Mouse (Mus musculus): Measurements from ENCODE around the gene Map2k4.

Gene Map2k4

DNA sequence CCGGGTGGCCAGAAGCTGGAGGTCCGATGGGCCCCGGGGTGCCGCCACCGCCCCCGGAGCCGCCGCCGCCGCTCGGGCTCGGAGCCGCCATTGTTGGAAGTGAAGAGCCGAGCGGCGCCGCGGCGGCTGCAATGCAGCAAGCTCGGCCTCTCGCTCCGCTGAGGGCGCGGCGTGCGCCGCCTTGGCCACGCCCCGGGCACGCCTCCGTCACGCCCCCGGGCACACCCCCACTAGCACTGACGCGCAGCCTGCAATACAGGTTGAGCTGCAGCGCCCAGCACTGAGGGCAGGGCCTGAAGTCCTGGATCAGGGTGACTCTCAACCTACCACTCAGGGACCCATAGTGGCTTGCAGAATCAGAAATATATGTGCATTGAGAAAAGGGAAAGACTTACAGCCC lies at the start of gene Map2k4:
Gene Map2k4 (minus strand): TSS at position 144 of the 400 bp plus-strand sequence.
- CTCF ChIA-PET = interaction anchor here in 3 of 4 experiments (0.9 to 1.3 kb wide), 5 partner anchors 19 to 33 kb away, joined by 3 to 5 read pairs (median 4); partner anchors contain the start of gene Zkscan6 (in 2 of the 3)
- POLR2A ChIA-PET = interaction anchor here (0.5 to 4.8 kb wide), 42 partner anchors 8 to 1066 kb away, joined by 3 to 78 read pairs (median 4); partner anchors contain the start of genes Zkscan6 (in 4 of the 4) and Dnah9 (in 1 of the 4)

GRCm38 (mm10) chr11:65824556-65824955 lies 36.5 kb upstream of the Map2k4 start:
- POLR2A ChIA-PET = interaction anchor here in 1 of 4 experiments (0.7 kb wide), 1 partner anchor 80 kb away, joined by 4 read pairs; no protein-coding TSS in a partner anchor

GRCm38 (mm10) chr11:65820877-65821276 lies 32.8 kb upstream of the Map2k4 start:
- ChIA-PET POLR2A (interaction anchor here in 3 of 4 experiments (0.5 to 2.4 kb wide), 7 partner anchors 13 to 1203 kb away, joined by 3 to 10 read pairs (median 6); partner anchors contain the start of genes Zkscan6 (in 3 of the 3) and Map2k4 (in 2 of the 3)), CTCF (interaction anchor here (0.6 to 2.5 kb wide), 45 partner anchors 8 to 1390 kb away, joined by 3 to 22 read pairs (median 3); partner anchors contain the start of genes Zkscan6 (in 4 of the 4), Map2k4 (in 3 of the 4) and Dnah9 (in 1 of the 4))

More at GRCm38 (mm10) chr11:65824556-65824955, 36.5 kb upstream of the Map2k4 start:
- CTCF ChIA-PET = interaction anchor here in 1 of 4 experiments (0.7 kb wide), 1 partner anchor 8 kb away, joined by 3 read pairs; no protein-coding TSS in a partner anchor

- CTCF ChIA-PET = interaction anchor here (0.6 to 2.5 kb wide), 39 partner anchors 8 to 1391 kb away, joined by 3 to 22 read pairs (median 3); partner anchors contain the start of genes Zkscan6 (in 4 of the 4), Map2k4 (in 2 of the 4) and Dnah9 (in 1 of the 4)
- POLR2A ChIA-PET = interaction anchor here in 3 of 4 experiments (0.6 to 2.4 kb wide), 9 partner anchors 13 to 1336 kb away, joined by 3 to 10 read pairs (median 3); partner anchors contain the start of genes Zkscan6 (in 3 of the 3) and Map2k4 (in 2 of the 3)
Observed at GRCm38 (mm10) chr11:65820280-65820679, 32.2 kb upstream of the Map2k4 start.

- ChIA-PET POLR2A (no interaction called here), CTCF (interaction anchor here in 1 of 4 experiments (0.6 kb wide), 1 partner anchor 22 kb away, joined by 3 read pairs; no protein-coding TSS in a partner anchor)
Observed at GRCm38 (mm10) chr11:65818193-65818592, 30.1 kb upstream of the Map2k4 start.

GRCm38 (mm10) chr11:65816237-65816636 lies 28.1 kb upstream of the Map2k4 start:
- POLR2A ChIA-PET = interaction anchor here in 2 of 4 experiments (1.4 to 1.6 kb wide), 2 partner anchors 9 kb away, joined by 4 to 5 read pairs; partner anchors contain the start of gene Zkscan6 (in 2 of the 2)
- CTCF ChIA-PET = no interaction called here

DNA sequence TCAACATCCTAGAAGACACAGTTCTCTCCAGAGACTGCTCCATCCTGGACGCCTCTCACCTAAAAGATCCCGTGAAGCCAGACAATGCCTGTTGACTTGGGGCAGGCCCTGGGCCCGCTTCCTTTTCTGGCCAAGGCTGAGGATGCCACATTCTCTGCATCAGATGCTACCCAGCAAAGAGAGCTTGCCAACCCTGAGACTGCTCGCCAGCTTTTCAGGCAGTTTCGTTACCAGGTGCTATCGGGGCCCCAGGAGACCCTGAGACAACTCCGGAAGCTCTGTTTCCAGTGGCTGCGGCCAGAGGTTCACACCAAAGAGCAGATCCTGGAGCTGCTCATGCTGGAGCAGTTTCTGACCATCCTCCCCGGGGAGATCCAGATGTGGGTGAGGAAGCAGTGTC lies 26.3 kb upstream of the Map2k4 start:
- ChIA-PET POLR2A (interaction anchor here in 1 of 4 experiments (1.1 kb wide), 1 partner anchor 26 kb away, joined by 3 read pairs; the partner anchor contains the start of gene Map2k4), CTCF (no interaction called here)

GRCm38 (mm10) chr11:65812088-65812487 lies 24.0 kb upstream of the Map2k4 start:
- ChIA-PET POLR2A (interaction anchor here in 1 of 4 experiments (1.4 kb wide), 1 partner anchor 24 kb away, joined by 5 read pairs; the partner anchor contains the start of gene Map2k4), CTCF (interaction anchor here in 2 of 4 experiments (0.9 to 1.5 kb wide), 2 partner anchors 9 kb away, joined by 3 to 7 read pairs; no protein-coding TSS in a partner anchor)

DNA sequence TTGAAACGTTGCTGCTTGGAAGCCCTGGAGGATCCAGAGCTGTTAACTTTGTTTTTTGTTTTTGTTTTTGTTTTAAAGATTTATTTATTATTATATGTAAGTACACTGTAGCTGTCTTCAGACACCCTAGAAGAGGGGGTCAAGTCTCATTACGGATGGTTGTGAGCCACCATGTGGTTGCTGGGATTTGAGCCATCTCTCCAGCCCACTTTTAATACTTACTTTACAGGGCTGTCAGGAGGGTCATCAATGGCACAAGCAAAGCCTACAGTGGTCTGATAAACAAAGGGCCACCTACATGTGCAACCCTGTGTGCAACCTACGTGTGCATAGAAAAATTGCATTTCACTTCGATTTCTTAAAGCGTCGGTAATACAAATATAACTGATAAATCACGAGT lies 19.5 kb upstream of the Map2k4 start:
- CTCF ChIA-PET = interaction anchor here (0.6 to 2.6 kb wide), 5 partner anchors 13 to 1679 kb away, joined by 4 to 22 read pairs (median 6); no protein-coding TSS in a partner anchor

DNA sequence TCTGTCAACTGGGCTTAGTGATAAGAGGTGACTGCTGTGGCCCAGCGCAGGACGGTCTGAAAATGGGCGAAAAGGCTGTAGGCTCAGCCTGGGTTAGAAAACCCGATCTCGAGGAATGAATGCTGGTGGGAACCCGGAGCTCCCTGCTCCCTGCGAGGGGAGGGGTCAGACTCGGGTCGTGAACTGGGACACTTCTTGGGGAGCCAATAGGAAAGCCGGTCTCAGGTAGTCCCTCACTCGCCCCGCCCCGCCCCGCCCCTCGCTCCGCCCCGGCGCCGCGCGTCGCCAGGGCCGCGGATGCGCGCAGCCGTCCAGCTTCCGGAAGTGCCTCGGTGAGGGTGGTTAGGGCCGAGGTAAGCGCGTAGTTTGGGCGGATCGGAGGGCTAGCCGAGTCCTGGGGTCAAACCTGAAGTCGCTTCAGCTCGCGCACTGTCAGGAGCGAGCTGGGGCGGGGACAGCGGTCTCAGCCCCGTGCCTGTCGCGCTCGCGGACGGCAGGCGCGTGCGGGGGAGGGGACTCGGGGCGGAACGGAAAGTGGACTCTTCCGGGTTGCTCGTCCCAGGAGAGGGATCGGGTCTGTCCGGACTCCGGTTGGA lies 18.9 kb upstream of the Map2k4 start, which contains the start of gene Zkscan6:
Gene Zkscan6 (plus strand): TSS at position 267 of the 596 bp plus-strand sequence.
- POLR2A ChIA-PET = interaction anchor here (0.6 to 6.4 kb wide), 30 partner anchors 9 to 1115 kb away, joined by 3 to 78 read pairs (median 4); partner anchors contain the start of gene Map2k4 (in 4 of the 4)
- CTCF ChIA-PET = interaction anchor here (0.6 to 2.6 kb wide), 8 partner anchors 13 to 1679 kb away, joined by 3 to 22 read pairs (median 5); partner anchors contain the start of gene Map2k4 (in 2 of the 4)

More for the DNA sequence above, 19.5 kb upstream of the Map2k4 start:
- POLR2A ChIA-PET = interaction anchor here (0.6 to 6.4 kb wide), 13 partner anchors 9 to 1116 kb away, joined by 3 to 78 read pairs (median 7); partner anchors contain the start of gene Map2k4 (in 4 of the 4)

GRCm38 (mm10) chr11:65806321-65806904 lies 18.3 kb upstream of the Map2k4 start:
- POLR2A ChIA-PET = interaction anchor here (0.6 to 6.4 kb wide), 30 partner anchors 8 to 882 kb away, joined by 3 to 78 read pairs (median 4); partner anchors contain the start of gene Map2k4 (in 4 of the 4)
- CTCF ChIA-PET = interaction anchor here (0.7 to 2.6 kb wide), 6 partner anchors 14 to 1093 kb away, joined by 3 to 22 read pairs (median 5); partner anchors contain the start of gene Map2k4 (in 2 of the 4)

- CTCF ChIA-PET = no interaction called here
- POLR2A ChIA-PET = interaction anchor here in 1 of 4 experiments (6.4 kb wide), 1 partner anchor 14 kb away, joined by 55 read pairs; the partner anchor contains the start of gene Map2k4
Observed at GRCm38 (mm10) chr11:65801899-65802298, 13.8 kb upstream of the Map2k4 start.

GRCm38 (mm10) chr11:65795896-65796295 lies 7.8 kb upstream of the Map2k4 start:
- POLR2A ChIA-PET = interaction anchor here in 2 of 4 experiments (1.0 to 2.8 kb wide), 3 partner anchors 8 to 11 kb away, joined by 3 to 10 read pairs (median 3); partner anchors contain the start of genes Zkscan6 (in 2 of the 2) and Map2k4 (in 1 of the 2)
- CTCF ChIA-PET = interaction anchor here in 2 of 4 experiments (0.7 kb wide), 2 partner anchors 22 to 1063 kb away, joined by 3 to 5 read pairs; no protein-coding TSS in a partner anchor

- ChIA-PET CTCF (no interaction called here), POLR2A (interaction anchor here in 1 of 4 experiments (1.8 to 2.8 kb wide), 2 partner anchors 9 to 12 kb away, joined by 5 to 10 read pairs; partner anchors contain the start of gene Zkscan6)
Observed at GRCm38 (mm10) chr11:65794428-65795219, 6.5 kb upstream of the Map2k4 start.

DNA sequence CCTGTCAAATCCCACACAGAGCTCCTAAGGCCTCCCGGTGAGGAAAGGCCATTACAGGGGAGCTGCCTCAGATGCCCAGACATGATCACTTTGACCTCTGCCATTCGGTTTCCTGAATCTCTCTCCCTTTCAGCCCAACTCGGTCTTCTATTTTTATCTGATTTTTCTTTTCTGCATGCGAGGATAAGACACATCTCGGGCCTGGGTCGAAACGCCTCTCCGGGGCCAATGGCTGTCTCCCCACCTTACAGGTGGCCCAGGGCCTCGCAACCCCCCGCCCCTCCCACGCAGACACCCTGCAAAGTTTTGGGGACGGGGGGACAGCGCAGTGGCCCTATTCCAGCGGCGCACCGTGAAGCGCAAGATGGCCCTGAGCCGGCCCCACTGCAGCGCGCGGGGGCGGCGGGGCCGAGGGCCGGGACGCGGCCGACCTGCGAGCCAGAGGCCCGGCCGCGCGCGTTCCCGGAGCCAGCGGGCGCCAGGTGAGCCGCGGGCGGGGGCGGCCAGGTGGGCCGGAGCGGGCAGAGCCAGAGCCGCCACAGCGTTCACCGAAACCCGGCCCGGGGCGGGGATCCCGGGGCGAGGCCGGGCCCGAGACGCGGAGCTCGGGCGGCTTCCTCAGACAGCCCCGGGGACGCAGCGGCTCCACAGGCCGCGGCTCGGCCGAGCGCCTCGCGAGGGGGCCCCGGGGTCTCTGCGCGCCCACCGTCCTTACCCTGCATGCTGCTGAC lies 511 bp downstream of the Map2k4 start:
- ChIA-PET CTCF (interaction anchor here in 3 of 4 experiments (0.9 to 1.3 kb wide), 4 partner anchors 19 to 33 kb away, joined by 3 to 5 read pairs (median 4); partner anchors contain the start of gene Zkscan6 (in 1 of the 3)), POLR2A (interaction anchor here (0.5 to 4.8 kb wide), 37 partner anchors 8 to 1067 kb away, joined by 3 to 78 read pairs (median 4); partner anchors contain the start of genes Zkscan6 (in 4 of the 4) and Dnah9 (in 1 of the 4))

DNA sequence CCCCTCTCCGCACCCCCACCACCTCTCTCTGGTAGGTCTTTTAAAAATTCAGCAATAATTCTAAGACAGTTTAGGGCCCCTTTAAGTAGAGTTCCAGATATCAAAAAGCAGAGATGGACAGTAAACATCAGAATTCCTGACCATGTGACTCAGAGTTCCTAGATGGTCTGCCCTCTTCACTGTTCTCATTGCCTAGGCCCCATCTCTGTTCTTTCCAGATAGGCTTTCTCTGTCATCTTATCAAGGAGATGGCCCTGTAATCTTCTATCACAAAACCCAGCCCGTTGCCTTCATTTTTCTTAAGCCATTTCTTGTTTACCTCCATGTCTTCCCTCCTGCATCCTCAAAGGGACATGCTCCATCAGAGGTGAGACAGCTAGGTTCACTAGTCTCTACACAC lies 1.9 kb downstream of the Map2k4 start:
- ChIA-PET CTCF (no interaction called here), POLR2A (interaction anchor here in 3 of 4 experiments (0.7 to 4.8 kb wide), 7 partner anchors 10 to 1266 kb away, joined by 3 to 78 read pairs (median 8); partner anchors contain the start of genes Zkscan6 (in 2 of the 3), Adprm (in 1 of the 3) and Sco1 (in 1 of the 3))

All from embryonic stem cell, embryonic (primary cell).